Mouse (Mus musculus): ENCODE data around the gene Pgap1.

Gene Pgap1

DNA sequence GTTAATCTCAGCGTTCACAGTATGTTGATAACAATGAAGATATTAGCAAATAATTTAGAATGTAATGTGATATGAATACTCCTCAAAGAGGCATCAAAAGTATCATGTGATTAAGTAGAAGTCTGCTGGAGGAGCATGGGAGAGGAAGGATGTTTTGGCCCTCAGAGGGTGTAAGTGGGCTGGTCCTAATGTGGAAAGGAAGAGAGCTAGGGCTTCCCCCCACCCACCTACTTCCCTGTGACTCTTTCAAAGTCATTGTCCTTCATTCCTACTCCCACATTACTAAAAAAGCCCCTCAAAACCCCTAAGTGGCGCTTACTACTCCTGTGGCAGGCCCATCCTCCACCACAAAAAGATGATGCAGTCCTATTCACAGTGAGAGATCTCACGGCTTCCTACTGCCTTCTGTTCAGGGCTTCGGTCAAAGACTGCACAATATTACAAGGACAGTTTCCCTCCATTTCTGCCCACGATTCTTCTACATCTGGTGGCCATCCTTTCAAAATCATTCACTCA lies 37.4 kb downstream of the Pgap1 start:
- WGBS: 88% methylated on average over 5 of the region's 5 CpGs

DNA sequence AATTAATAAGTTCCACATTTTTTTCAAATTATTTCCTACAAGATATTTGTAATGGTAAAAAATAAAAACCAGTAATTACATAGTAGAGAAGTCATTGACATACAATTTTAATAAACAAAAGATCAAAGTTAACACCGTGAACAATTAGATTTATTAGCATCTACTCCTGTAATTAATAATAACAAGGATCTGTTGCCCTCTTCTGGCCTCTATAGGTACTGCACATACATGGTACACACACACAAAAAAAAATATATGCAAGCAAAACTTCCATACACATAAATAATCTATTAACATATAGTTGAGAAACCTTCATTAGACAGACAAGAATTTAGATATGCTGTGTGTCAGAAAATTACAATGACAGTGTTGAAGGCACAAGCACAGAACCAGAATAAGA lies 43.6 kb downstream of the Pgap1 start:
- WGBS: 85% methylated on average over 1 of the region's 1 CpGs

DNA sequence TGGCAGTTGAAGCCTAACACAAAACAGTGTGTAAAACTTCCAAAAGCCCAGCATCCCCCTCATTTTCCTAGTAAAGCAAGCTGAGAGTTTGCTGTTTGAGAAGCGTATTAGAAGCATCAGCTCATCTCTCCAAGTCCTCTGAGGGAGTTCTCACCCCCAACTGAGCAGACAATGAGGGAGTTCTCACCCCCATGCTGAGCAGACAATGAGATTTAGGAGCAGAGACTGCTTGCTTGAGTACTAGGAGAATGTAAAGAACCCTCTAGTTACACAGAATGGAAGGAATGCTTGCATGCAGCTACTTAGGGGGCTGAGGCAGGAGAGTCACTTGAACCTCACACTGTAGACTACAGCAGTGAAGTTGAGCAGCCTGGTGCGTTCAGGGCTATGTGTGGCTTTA lies 59.0 kb downstream of the Pgap1 start:
- WGBS: 81% methylated on average over 2 of the region's 2 CpGs

DNA sequence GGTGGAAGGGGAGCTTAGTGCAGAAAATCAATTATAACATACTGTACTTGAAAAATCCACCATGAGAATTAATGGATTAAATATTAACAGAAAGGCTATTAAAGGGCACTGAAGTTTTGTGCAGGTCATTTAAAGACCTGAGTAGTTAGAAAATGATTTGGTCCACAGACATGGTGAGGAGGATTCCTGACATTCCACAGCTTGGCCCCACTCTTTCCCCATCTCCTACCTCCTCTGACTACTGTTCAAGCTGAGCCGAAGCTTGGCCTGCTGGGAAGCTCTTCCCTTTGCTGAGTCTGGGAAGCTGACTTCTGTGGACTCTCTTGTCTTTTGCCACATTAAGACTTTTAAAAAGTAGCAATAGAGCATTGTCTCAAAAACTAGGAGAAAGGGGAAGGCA lies 61.2 kb downstream of the Pgap1 start:
- 89% methylated on average over 1 of the region's 1 CpGs for WGBS

DNA sequence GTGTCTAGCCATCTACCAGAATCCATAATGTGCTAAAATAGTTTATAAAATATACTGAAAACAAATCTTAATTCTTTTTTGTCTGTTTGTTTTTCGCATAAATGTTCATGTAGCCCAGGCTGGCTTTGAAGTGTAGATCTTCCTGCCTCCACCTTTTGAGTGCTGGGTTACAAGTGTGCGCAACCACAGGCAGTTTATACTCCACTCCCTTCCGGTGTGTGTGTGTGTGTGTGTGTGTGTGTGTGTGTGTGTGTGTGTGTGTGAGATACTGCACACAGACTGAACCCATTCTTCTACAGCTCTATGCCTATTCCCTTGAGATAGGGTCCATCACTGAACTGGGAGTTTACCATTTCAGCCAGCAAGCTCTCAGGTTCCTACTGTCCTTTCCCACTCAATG lies 64.0 kb downstream of the Pgap1 start:
- WGBS: 91% methylated on average over 3 of the region's 3 CpGs

DNA sequence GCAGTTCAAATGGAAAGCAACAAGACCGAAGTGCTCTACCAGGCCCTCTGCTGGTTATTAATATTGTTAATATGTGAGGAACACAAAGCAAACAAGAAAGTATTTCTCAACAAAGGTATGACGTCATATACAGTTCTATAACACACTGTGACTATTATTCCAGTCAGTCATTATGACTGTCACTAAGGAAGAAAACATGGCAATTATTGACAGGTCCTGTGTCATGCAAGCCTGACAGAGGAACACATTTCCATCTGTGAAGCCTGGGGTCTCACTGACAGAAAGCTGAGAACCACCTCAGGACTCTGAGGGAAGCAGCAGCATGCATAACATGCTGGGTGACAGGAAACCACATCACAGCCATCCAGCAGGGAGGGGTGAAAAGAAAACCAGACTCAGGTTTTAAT lies 65.0 kb downstream of the Pgap1 start:
- 70% methylated on average over 2 of the region's 2 CpGs for WGBS

DNA sequence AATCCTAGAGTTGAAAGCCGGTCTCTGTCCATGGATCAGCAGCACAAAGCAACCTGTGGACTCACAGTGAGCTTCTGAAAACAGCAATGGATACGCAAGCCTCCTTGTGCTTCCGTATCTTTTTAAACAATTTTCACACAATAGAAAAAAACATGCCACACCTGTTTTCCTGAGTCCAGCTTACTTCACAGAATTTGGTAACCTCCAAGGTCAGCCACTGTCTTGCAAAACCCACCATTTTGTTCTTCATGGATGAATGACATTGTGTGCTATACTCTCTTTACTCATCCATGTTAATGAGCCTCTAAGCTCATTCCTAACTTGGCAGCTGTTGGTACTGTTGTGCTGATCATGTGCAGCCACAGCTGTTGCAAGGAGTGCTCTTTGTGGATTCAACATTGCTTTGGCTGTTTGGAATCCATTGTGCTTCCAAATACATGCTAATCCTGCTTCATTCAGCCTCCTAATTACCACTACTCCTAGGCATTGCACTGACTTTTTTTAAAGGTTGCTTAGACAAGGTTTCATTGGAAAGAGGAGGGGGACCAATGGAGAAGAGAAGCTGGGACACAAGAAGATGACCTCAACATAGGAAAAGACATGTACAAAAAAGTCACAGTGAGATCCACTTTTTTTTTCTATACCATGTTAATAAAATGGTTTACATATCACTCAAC lies 72.6 kb downstream of the Pgap1 start:
- 82% methylated on average over 3 of the region's 3 CpGs for WGBS

DNA sequence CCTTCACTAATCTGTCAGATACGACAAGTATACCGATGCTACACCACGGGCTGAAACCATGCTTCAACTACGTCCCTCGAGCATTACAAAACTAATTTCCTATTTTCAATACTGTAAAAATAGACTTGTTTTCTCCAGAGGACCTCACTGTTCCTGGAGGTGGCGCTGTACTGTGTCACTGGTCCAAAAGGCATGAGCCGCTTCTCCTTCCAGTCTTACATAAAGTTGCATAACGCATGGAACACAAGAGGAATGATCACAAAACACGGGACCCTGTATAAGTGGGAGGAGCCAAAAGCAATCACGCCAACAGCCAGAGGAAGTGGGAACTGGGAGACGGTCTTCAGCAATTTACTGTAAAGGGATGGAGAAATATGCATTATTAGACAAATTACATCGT lies 77.0 kb downstream of the Pgap1 start:
- WGBS: 97% methylated on average over 12 of the region's 12 CpGs

DNA sequence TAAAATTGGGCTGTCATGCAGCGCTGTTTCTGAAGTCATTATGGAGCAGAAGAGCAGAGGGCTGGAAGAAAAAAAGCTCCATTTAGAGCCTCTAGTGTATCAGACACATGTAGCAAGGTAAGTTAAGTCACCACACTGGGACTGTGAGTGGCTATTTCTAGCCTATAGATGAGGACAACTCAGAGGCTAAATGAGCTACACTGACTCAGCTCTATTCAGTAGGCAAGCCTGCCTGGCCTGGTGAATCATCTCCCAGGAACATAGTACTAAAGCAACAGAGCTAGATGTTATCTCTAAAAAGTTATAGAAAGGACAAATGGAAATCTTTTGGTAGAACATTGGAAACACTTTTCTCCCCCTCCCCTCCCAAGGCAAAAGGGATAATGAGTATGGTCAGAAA lies 90.1 kb downstream of the Pgap1 start:
- WGBS: 50% methylated on average over 1 of the region's 1 CpGs

DNA sequence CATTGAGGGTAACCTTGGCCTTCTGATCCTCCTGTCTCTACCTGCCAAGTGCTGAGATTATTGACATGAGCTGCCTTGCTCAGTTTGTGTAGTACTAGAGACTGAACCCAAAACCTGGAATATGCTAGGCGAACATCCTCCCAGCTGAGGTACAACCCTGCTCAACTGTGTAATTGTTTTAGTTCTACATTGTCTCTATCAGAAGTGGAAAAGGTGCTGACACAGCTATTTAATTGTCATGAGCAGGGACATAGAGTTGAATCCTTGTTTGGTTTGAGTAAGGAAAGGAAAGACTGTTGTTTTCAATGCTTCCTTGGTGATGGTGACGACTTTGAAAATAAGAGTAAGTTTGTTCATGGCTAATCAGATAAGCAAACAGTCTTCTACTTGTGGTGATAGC lies 105.4 kb downstream of the Pgap1 start:
- 96% methylated on average over 2 of the region's 2 CpGs for WGBS

DNA sequence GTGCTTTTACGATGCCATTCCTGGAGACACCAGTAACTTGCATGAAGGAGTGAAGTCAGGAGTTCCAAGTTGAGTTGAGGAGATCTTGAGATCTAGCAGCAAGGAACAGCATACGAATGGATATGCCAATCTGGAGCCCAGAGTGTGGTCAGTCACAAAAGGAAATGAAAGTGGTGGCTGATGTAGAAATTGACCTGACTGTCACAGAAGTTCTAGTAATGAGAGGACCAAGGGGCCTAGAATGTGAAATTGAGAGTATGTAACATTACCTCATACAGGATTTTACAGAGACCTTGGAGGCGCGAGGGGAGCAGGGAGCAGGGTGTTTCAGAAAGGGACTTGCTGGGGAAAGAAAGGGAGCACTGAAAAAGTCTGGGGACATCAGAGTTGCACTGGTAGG lies 108.7 kb downstream of the Pgap1 start:
- 83% methylated on average over 4 of the region's 4 CpGs for whole genome bisulfite sequencing

DNA sequence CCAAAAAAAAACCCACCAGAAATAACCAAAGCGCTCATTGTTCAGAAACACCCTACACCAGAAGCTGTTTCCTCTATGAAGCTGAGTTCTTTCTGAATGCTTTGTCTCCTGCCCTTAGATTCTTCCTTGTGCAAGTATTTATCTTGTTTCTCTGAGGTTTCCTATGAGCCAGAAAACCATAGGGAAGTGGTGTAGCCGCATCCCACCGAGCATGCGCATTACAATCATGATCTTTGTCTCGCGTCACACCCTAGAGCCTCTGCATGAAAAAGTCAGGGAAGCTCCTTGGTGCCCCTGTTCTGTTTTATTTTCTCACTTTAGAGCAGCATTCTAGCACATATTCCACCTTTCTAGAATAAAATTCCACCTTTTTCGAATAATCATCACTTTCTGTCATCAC lies 113.8 kb downstream of the Pgap1 start:
- 52% methylated on average over 7 of the region's 7 CpGs for WGBS

DNA sequence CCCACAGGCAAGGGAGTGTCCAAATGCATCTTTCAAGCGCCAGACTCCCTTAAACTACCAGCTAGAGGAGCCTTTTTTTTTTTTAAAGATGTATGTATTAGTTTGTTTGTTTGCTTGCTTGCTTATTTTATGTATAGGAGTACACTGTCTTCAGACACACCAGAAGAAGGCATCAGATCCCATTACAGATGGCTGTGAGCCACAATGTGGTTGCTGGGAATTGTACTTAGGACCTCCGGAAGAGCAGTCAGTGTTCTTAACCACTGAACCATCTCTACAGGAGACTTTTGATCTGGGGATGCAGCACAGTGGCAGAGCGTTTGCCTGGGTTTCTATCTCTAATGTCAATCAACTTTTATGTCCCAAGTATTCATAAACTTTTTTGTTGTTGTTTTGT lies 118.4 kb downstream of the Pgap1 start:
- WGBS: 47% methylated on average over 3 of the region's 3 CpGs

DNA sequence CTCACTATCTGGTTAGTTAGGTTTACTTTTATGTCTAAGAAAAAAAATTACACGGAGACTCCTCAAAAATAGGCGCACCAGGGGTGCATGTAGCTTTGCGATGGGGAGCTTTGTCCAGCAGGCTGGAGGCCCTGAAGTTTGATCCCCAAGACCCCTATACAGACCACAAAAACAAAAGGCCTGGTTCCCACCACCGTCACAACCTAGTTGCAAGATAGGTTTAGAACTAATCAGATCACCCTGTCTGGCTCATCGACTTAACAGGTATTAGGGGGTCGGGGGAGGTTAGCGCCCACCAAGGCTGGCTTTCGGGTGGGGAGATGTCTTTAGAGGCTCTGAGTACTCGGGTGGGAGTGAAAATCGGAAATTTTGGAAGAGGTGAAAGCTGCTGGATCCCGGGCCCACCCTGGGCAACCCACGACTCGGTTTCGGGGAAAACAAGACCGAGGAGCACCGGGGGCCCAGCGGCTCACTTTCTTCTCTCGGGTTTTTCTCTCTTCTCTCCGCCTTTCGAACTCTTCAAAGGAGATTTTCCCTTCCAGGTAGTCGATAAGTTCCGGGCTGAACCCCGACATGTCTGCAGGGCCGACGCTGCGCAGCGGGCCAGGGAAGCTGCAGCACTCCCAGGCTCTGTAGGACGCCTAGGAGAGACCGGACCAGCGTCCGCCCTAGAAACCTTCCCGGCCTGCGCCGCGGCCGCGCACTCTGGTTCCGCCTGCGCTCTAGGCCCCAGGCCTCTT lies 119.0 kb downstream of the Pgap1 start, which contains the start of gene Gtf3c3:
Gene Gtf3c3 (minus strand): TSS at position 632 of the 740 bp plus-strand sequence.
- WGBS: 3% methylated on average over 39 of the region's 39 CpGs
